Mouse (Mus musculus) kidney, adult 2 months (tissue): ENCODE data around the gene Cxcl12. TPM values are rescaled to one million over a fixed set of nuclear protein-coding genes. Genes with fewer than 3 reads are reported as not detected.

Experiments used
- DNase-seq: peaks from one replicate; pipeline ENCODE4 v3.0.0; 2021
- H3K27ac ChIP-seq: fragments of 200-500 bp; 2 replicates; pipeline ENCODE4 v1.5.1; 2012; ENCODE audit warnings: low read depth, low read length, control low read depth, inconsistent platforms; ENCODE audit not compliant: insufficient read depth
- H3K27me3 ChIP-seq: fragments of 200-500 bp; replicated peaks from 2 replicates; pipeline ENCODE4 v1.6.1; 2012; ENCODE audit warnings: mild to moderate bottlenecking, moderate library complexity, low read length, inconsistent platforms; ENCODE audit not compliant: control insufficient read depth, insufficient read depth
- H3K36me3 ChIP-seq: fragments of 200-500 bp; 2 replicates; pipeline ENCODE4 v1.6.1; 2012; ENCODE audit warnings: mild to moderate bottlenecking, moderate library complexity, low read length, inconsistent platforms; ENCODE audit not compliant: control insufficient read depth, insufficient read depth
- H3K4me1 ChIP-seq: fragments of 200-500 bp; 2 replicates; pipeline ENCODE4 v1.6.1; 2011; ENCODE audit warnings: low read length; ENCODE audit not compliant: control insufficient read depth, insufficient read depth
- H3K4me3 ChIP-seq: fragments of 200-500 bp; 2 replicates; pipeline ENCODE4 v1.5.1; 2011; ENCODE audit warnings: mild to moderate bottlenecking, low read depth, low read length, control low read depth; ENCODE audit not compliant: insufficient read depth
- CTCF ChIP-seq: fragments of 200-500 bp; conservative IDR thresholded peaks from 2 replicates; pipeline ENCODE4 v1.5.1; 2011; ENCODE audit warnings: low read depth, mild to moderate bottlenecking, control low read depth, low read length, moderate library complexity, mixed read lengths; ENCODE audit not compliant: insufficient read depth, insufficient read length
- POLR2A ChIP-seq: fragments of 200-500 bp; IDR thresholded peaks from one replicate; pipeline ENCODE4 v1.6.1; 2011; ENCODE audit warnings: low read depth, low read length, control low read depth
- WGBS: fragments of 180-500 bp; shearing (Covaris S2); methylation state at CpG from one replicate; pipeline ENCODE4 v1.1.7; 2018; 5-methylcytosine and 5-hydroxymethylcytosine counted together
- polyA plus RNA-seq: library from polyadenylated mRNA; depleted of rRNA; stranded (reverse); fragments of >200 nt; gene quantifications from 2 replicates; pipeline ENCODE4 v1.2.3, GENCODE M21; 2012

Cxcl12 gene
- polyA plus RNA-seq, 1 experiment, result 326 TPM

GRCm38 (mm10) chr6:117195270-117195669 is 26.9 kb downstream of the Cxcl12 start:
- WGBS, result 45% methylated on average over 3 of the region's 3 CpGs
- H3K36me3 ChIP-seq, result no peaks in the 10 kb centered on the region
- no peaks in the 10 kb centered on the region for H3K27me3 ChIP-seq
- TF ChIP-seq POLR2A, result no peak
- no peak overlapping the region for H3K4me3 ChIP-seq
- no peak overlapping the region for H3K27ac ChIP-seq
- no peaks in the 10 kb centered on the region for H3K4me1 ChIP-seq
- no peak for DNase-seq

- TF ChIP-seq CTCF (no peak), POLR2A (no peak)
- WGBS, result 88% methylated on average over 4 of the region's 4 CpGs
- DNase-seq, result no peak
Observed at GRCm38 (mm10) chr6:117198871-117199270, 30.5 kb downstream of the Cxcl12 start.

GRCm38 (mm10) chr6:117199718-117200117 is 31.4 kb downstream of the Cxcl12 start:
- Histone ChIP-seq H3K4me3 (no peak overlapping the region), H3K27ac (no peak overlapping the region), H3K36me3 (no peaks in the 10 kb centered on the region), H3K27me3 (no peaks in the 10 kb centered on the region), H3K4me1 (no peaks in the 10 kb centered on the region)
- DNase-seq, result no peak
- TF ChIP-seq POLR2A (no peak), CTCF (no peak)
- 45% methylated on average over 2 of the region's 2 CpGs for WGBS

More at GRCm38 (mm10) chr6:117198871-117199270, 30.5 kb downstream of the Cxcl12 start:
- H3K4me3 ChIP-seq, result no peak overlapping the region
- no peaks in the 10 kb centered on the region for H3K4me1 ChIP-seq
- H3K27me3 ChIP-seq, result no peaks in the 10 kb centered on the region
- H3K27ac ChIP-seq, result no peak overlapping the region
- H3K36me3 ChIP-seq, result no peaks in the 10 kb centered on the region

- WGBS, result 64% methylated on average over 5 of the region's 5 CpGs
- TF ChIP-seq CTCF, result no peak
- no peak for TF ChIP-seq POLR2A
Observed at GRCm38 (mm10) chr6:117200916-117201315, 32.6 kb downstream of the Cxcl12 start.

GRCm38 (mm10) chr6:117201396-117201795 is 33.1 kb downstream of the Cxcl12 start:
- TF ChIP-seq CTCF (no peak), POLR2A (no peak)
- 95% methylated on average over 2 of the region's 2 CpGs for WGBS
- no peaks in the 10 kb centered on the region for H3K27me3 ChIP-seq

More at GRCm38 (mm10) chr6:117200916-117201315, 32.6 kb downstream of the Cxcl12 start:
- H3K36me3 ChIP-seq, result no peaks in the 10 kb centered on the region
- no peaks in the 10 kb centered on the region for H3K27me3 ChIP-seq
- no peak overlapping the region for H3K27ac ChIP-seq
- no peak overlapping the region for H3K4me3 ChIP-seq
- H3K4me1 ChIP-seq, result no peaks in the 10 kb centered on the region
- DNase-seq, result no peak

GRCm38 (mm10) chr6:117201859-117202258 is 33.5 kb downstream of the Cxcl12 start:
- no peak for TF ChIP-seq POLR2A
- TF ChIP-seq CTCF, result no peak
- WGBS, result 85% methylated on average over 8 of the region's 8 CpGs
- Histone ChIP-seq H3K4me3 (no peak overlapping the region), H3K4me1 (no peaks in the 10 kb centered on the region), H3K27ac (no peak overlapping the region), H3K36me3 (no peaks in the 10 kb centered on the region), H3K27me3 (no peaks in the 10 kb centered on the region)
- no peak for DNase-seq

More at GRCm38 (mm10) chr6:117201396-117201795, 33.1 kb downstream of the Cxcl12 start:
- no peaks in the 10 kb centered on the region for H3K36me3 ChIP-seq
- no peak for DNase-seq
- H3K4me3 ChIP-seq, result no peak overlapping the region
- no peaks in the 10 kb centered on the region for H3K4me1 ChIP-seq
- no peak overlapping the region for H3K27ac ChIP-seq

GRCm38 (mm10) chr6:117202856-117203400 is 34.6 kb downstream of the Cxcl12 start:
- no peak overlapping the region for H3K27ac ChIP-seq
- no peaks in the 10 kb centered on the region for H3K27me3 ChIP-seq
- H3K4me1 ChIP-seq, result no peaks in the 10 kb centered on the region
- DNase-seq, result no peak
- 73% methylated on average over 2 of the region's 2 CpGs for WGBS
- H3K4me3 ChIP-seq, result no peak overlapping the region
- no peaks in the 10 kb centered on the region for H3K36me3 ChIP-seq
- no peak for TF ChIP-seq CTCF
- TF ChIP-seq POLR2A, result no peak

GRCm38 (mm10) chr6:117204112-117204511 is 35.8 kb downstream of the Cxcl12 start:
- TF ChIP-seq CTCF (no peak), POLR2A (no peak)
- Histone ChIP-seq H3K27ac (no peak overlapping the region), H3K4me1 (no peaks in the 10 kb centered on the region), H3K36me3 (no peaks in the 10 kb centered on the region), H3K4me3 (no peak overlapping the region), H3K27me3 (no peaks in the 10 kb centered on the region)
- DNase-seq, result no peak
- 84% methylated on average over 3 of the region's 3 CpGs for WGBS
